Mouse (Mus musculus) limb, embryonic 15.5 days (tissue): ENCODE measurements at regions not wholly inside any gene's neighbourhood (a gene's known extent, or its start where the extent isn't known, plus 50 kb on each side); places are given as distances from the start of the nearest gene placed in this dataset.

Experiments
- ATAC-seq: fragments of 200-750 bp; cut with Nextera tagmentation; 2 replicates; pipeline ENCODE4 v1.8.0; 2017; ENCODE audit warnings: low read depth, moderate TSS enrichment; ENCODE audit not compliant: insufficient number of reproducible peaks, low FRiP score, low TSS enrichment
- H3K27ac ChIP-seq: fragments of 300-500 bp; sonication (generic); 2 replicates; pipeline ENCODE4 v1.5.1; 2015; ENCODE audit warnings: moderate library complexity, mild to moderate bottlenecking, inconsistent platforms
- H3K27me3 ChIP-seq: fragments of 300-500 bp; sonication (generic); 2 replicates; pipeline ENCODE4 v1.6.1; 2015; ENCODE audit warnings: inconsistent platforms
- H3K36me3 ChIP-seq: fragments of 300-500 bp; sonication (generic); 2 replicates; pipeline ENCODE4 v1.6.1; 2015; ENCODE audit warnings: inconsistent platforms
- H3K4me1 ChIP-seq: fragments of 300-500 bp; sonication (generic); 2 replicates; pipeline ENCODE4 v1.6.1; 2015; ENCODE audit warnings: inconsistent platforms
- H3K4me2 ChIP-seq: fragments of 300-500 bp; sonication (generic); 2 replicates; pipeline ENCODE4 v1.6.1; 2015; ENCODE audit warnings: mild to moderate bottlenecking, inconsistent platforms
- H3K4me3 ChIP-seq: fragments of 300-500 bp; sonication (generic); 2 replicates; pipeline ENCODE4 v1.5.1; 2015; ENCODE audit warnings: mild to moderate bottlenecking, inconsistent platforms
- H3K9ac ChIP-seq: fragments of 300-500 bp; sonication (generic); 2 replicates; pipeline ENCODE4 v1.6.1; 2015; ENCODE audit warnings: inconsistent platforms
- H3K9me3 ChIP-seq: fragments of 300-500 bp; sonication (generic); 2 replicates; pipeline ENCODE4 v1.6.1; 2016; ENCODE audit warnings: inconsistent platforms
- WGBS: fragments of 180-500 bp; shearing (Covaris S2); methylation state at CpG from one replicate; pipeline ENCODE4 v1.1.7; 2015; 5-methylcytosine and 5-hydroxymethylcytosine counted together

GRCm38 (mm10) chr3:101161421-101161940 lies 51.4 kb upstream of the Ptgfrn start:
- H3K4me1 ChIP-seq, result peaks cover 36% of the 10 kb centered on the region
- no peaks in the 10 kb centered on the region for H3K9me3 ChIP-seq
- H3K4me3 ChIP-seq, result peak overlapping the region; percentile 11; the same call in 1 of the 2 replicates
- no peaks in the 10 kb centered on the region for H3K27me3 ChIP-seq
- WGBS, result 24% methylated on average over 11 of the region's 11 CpGs
- H3K36me3 ChIP-seq, result no peaks in the 10 kb centered on the region
- H3K27ac ChIP-seq, result peak overlapping the region; percentile 89
- ATAC-seq, result peak; percentile 64
- H3K9ac ChIP-seq, result no peak overlapping the region
- H3K4me2 ChIP-seq, result peak overlapping the region; percentile 37
